Mouse (Mus musculus) neutrophil, adult 59 days (primary cell): ENCODE measurements around the gene Ccdc97. TPM values are rescaled to one million over a fixed set of nuclear protein-coding genes. Genes with fewer than 3 reads are reported as not detected.

Experiments
- total RNA-seq, 2 experiments: library from RNA; stranded (reverse); gene quantifications; 1 replicate in 1 of 2; 2 replicates in 1 of 2; pipeline ENCODE4 v1.2.4; 2023

Ccdc97 gene
- total RNA-seq: 10 to 100 TPM; 66.4 to 74.4 TPM

DNA sequence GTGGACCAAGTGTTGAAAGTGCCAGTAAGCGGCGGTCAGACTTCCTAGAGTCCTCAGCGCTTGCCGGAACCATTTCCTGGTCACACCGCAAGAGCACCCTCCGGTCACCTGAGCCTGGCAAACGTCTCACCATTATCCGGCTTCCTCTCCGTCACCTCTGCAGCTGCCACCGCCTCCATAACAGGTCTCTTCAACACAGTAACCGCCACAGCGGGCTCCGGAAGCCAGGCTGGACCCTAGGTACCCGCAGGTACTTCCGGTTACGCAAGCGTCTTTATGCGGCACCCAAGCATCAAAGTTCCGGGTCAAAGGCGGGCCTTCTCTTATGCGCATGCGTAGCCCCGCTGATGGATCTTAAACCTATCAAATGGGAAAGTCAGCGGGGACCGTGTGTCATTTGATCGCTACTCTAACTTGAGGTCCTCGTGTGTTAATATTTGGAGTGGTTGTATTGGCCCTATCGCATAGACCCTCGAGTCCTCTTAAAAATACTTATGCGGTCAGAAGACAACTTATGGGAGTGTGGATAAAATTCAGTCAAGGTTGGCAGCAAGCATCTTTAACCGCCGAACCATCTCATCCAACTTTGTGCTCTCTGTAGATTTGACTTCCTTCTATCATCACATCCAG, at the start of gene Ccdc97:
Ccdc97 (minus strand) TSS at position 301 of the 630 bp plus-strand sequence.

GRCm38 (mm10) chr7:25754738-25755467, 36.0 kb upstream of the Ccdc97 start, which contains the start of gene Hnrnpul1:
Hnrnpul1 (minus strand) TSS chr7:25754757.

DNA sequence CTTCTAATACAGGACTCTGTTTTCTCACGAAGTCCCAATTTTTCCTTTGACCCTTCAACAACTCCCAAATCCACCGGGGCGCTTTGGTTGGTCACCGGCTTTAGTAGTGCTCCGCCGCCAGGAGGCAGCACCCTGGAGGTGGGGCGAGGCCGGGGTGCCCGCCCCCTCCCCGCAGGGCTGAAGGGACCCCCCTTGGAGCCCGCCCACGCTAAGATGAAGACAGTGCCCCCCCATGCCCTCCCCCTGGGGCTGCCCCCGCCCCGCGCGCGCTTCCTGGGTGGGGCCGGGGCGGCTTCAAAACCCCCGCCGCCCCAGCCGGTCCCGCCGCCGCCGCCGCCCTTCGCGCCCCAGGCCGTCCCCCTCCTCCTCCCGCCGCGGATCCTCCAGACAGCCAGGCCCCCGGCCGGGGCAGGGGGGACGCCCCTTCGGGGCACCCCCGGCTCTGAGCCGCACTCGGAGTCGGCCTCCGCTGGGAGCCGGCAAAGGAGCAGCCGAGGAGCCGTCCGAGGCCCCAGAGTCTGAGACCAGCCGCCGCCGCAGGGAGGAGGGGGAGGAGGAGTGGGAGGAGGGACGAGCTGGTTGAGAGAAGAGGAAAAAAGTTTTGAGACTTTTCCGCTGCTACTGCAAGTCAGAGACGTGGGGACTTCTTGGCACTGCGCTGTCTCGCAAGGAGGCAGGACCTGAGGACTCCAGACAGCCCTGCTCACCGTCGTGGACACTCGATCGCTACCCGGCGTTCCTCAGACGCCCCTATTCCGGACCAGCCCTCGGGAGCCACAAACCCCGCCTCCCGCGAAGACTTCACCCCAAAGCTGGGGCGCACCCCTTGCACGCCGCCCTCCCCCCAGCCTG, 32.0 kb downstream of the Ccdc97 start, which contains the start of gene Tgfb1:
Tgfb1 (plus strand) TSS at position 323 of the 852 bp plus-strand sequence.

GRCm38 (mm10) chr7:25680514-25681258, 38.2 kb downstream of the Ccdc97 start, which contains the start of gene B9d2:
B9d2 (plus strand) TSS chr7:25680780.

GRCm38 (mm10) chr7:25674719-25675300, 44.1 kb downstream of the Ccdc97 start, which contains the start of gene Tmem91:
Tmem91 (minus strand) TSS chr7:25675166.

Other genes with a start within 250 kb of the Ccdc97 start
- 100 to 1,000 TPM; 245 to 270 TPM for gene Ceacam1, start 241.5 kb downstream of the Ccdc97 start, total RNA-seq
- 10 to 100 TPM; 33.5 to 35.1 TPM for gene Ceacam2, start 179.2 kb downstream of the Ccdc97 start, total RNA-seq
- not detected for gene Erich4, start 103.2 kb downstream of the Ccdc97 start, total RNA-seq
- 10 to 100 TPM; 21.2 to 25.3 TPM for gene Dmac2, start 99.7 kb downstream of the Ccdc97 start, total RNA-seq
- 10 to 100 TPM; 16.3 to 24.1 TPM for gene B3gnt8, start 92.4 kb downstream of the Ccdc97 start, total RNA-seq
- 10 to 100 TPM; 41.4 to 49.7 TPM for gene Bckdha, start 60.1 kb downstream of the Ccdc97 start, total RNA-seq
- 10 to 100 TPM; 27.7 to 34.1 TPM for gene Exosc5, start 59.9 kb downstream of the Ccdc97 start, total RNA-seq
- gene Tmem91, start 43.9 kb downstream of the Ccdc97 start, total RNA-seq: under 1 TPM in 1 of 2 experiments, not detected in 1; 0.42 TPM
- 10 to 100 TPM; 26.2 to 28.7 TPM for gene B9d2, start 38.3 kb downstream of the Ccdc97 start, total RNA-seq
- gene Tgfb1, start 32.1 kb downstream of the Ccdc97 start, total RNA-seq: 100 to 1,000 TPM; 166 to 200 TPM
- gene Hnrnpul1, start 35.7 kb upstream of the Ccdc97 start, total RNA-seq: 100 to 1,000 TPM; 199 to 224 TPM
- 1 to 10 TPM; 4.0 to 6.3 TPM for gene Axl, start 69.6 kb upstream of the Ccdc97 start, total RNA-seq
- not detected for gene Cyp2s1, start 97.8 kb upstream of the Ccdc97 start, total RNA-seq
- not detected for gene Cyp2b10, start 178.5 kb upstream of the Ccdc97 start, total RNA-seq